Mouse (Mus musculus): ENCODE measurements at regions not wholly inside any gene's neighbourhood (a gene's known extent, or its start where the extent isn't known, plus 50 kb on each side); places are given as distances from the start of the nearest gene placed in this dataset.

DNA sequence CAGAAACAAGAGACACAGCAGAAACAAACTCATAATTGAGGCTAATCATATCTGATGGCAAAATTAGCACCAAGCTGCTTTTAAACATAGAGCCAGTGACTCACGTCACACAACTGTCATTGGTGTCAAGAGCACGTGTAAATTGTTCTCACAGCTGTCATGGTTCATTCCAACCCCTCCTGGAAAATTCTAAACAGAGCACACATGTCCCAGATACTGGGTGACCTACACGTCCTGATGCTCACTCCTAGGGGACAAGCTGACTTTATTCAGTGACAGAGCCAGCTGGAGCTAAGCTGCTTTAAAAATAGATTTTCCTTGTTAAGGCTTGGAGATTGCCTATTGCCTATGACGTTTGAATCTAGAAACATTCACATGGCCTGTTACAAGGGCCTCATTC, 304.1 kb downstream of the 1500009L16Rik start:
- TF ChIP-seq CTCF (IDR thresholded peaks at IDR 0.05; ENCODE audit: control insufficient read depth, insufficient read depth, low read length) (no peak), POLR2A (IDR thresholded peaks at IDR 0.05; ENCODE audit: borderline replicate concordance, control insufficient read depth, low read depth, low read length) (no peak)

Data from bone marrow, adult 2 months (tissue).